Mouse (Mus musculus): ENCODE measurements around the gene Hmgcll1. TPM values are rescaled to one million over a fixed set of nuclear protein-coding genes. Genes with fewer than 3 reads are reported as not detected.

Hmgcll1 gene
- total RNA-seq, 2 experiments from 2014 or later: 0.51 TPM; not detected in 1

Other genes starting within 250 kb of the Hmgcll1 start
- not detected in 2 replicates for gene Bmp5, start 239.5 kb upstream of the Hmgcll1 start, total RNA-seq (2015; ENCODE audit: low replicate concordance)
- gene Bmp5, start 239.5 kb upstream of the Hmgcll1 start, total RNA-seq (2017; ENCODE audit: low replicate concordance): not detected in 2 replicates
- gene Gfral, start 198.8 kb downstream of the Hmgcll1 start, total RNA-seq (2015; ENCODE audit: low replicate concordance): not detected in 2 replicates
- gene Gfral, start 198.8 kb downstream of the Hmgcll1 start, total RNA-seq (2017; ENCODE audit: low replicate concordance): not detected in 2 replicates

All from erythroblast, adult 5-6 weeks (primary cell).